Mouse (Mus musculus): ENCODE results near the gene Kcnk16.

Kcnk16 gene

DNA sequence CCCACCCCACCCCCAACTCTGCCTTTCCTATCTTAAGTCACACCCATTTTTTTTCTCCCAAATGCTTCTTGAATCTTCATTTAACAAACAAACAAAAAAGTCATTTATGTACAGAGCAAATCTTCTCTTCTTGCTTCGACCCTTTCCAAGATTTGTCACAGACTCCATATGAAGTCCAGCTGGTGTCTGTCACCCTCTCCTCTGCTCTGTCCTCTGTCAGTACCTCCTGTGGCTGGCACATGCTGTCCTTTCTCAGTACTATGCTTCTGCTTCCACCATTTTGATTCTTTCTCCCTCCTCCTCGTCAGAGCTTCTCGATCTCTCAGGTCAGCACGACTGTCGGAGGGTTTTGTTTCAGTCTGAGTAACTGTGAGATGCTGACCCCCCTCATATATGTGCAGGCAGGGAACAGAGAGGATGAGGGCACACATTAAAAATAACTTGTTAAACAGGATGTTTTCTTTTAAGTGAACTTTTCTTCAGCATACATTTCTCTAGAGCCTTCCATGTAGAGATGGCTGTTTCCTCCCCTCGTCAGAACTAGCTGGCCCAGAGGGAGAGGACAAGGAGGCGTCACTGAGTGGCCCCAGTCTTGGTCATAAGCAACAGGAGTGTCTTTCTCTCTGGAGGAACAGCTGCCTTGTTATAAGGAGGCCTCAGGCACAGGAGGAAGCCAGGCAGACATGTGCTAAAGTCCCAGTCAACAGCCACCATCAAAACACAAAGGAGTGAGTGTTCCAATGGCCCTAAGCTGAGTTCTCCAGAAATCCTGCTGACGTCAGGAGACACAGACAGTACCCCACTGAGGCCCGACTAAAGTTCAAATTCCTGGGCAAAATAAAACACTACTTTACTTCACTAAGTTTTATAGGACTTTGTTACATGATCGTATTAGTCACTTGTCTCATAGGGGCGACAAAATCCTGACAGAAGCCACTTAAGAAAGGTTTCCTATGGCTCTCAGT, 35.7 kb downstream of the Kcnk16 start:
- in situ Hi-C loops (cut with MboI, MseI) = no loop called here

GRCm38 (mm10) chr14:20230063-20230491, 38.9 kb downstream of the Kcnk16 start:
- in situ Hi-C loops (cut with MboI, MseI) = no loop called here

DNA sequence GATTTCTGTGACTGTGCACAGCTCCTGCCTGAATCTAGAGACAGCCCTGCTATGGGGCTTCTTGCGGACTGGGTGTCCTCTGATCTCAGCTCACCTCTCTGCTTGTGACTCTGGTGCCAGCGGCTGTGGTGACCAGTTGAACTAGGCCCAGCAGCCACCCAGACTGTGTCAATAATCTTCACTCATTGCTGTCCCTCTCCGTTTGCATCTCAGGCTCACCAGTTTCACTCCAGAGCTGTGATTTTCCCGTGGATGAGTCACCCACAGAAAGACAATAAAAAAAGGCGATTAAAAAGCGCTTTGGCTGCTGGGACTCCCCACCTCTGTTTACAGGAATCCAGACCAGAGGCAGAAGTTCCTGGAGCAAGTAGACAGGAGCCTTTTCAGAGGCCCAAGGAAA, 39.6 kb downstream of the Kcnk16 start:
- in situ Hi-C loops (cut with MboI, MseI) = no loop called here

DNA sequence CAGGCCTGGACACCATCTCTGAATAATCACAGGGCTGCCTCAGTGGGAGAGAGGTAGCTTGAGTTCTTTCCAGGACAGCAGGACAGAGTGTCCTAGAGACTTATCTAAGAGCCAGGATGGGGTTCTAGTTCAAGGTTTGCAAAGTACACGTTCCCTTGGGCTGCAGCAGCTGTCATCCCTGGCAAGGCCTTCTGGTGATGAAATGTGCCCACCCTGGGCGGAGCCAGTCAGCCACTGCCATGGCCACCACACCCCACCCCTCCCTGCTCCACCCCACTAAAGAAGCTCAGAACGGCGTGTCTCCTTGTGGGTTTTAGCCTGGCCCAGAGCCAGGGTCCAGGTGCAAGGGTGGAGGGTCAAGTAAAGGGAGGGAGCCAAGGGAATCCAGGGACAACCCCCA, 40.7 kb downstream of the Kcnk16 start:
- in situ Hi-C loops (cut with MboI, MseI) = no loop called here

- in situ Hi-C loops (cut with MboI, MseI) = no loop called here
Observed at GRCm38 (mm10) chr14:20226982-20227381, 42.0 kb downstream of the Kcnk16 start.

- in situ Hi-C loops (cut with MboI, MseI) = no loop called here
Observed at GRCm38 (mm10) chr14:20226488-20226887, 42.5 kb downstream of the Kcnk16 start.

- in situ Hi-C loops (cut with MboI, MseI) = no loop called here
Observed at GRCm38 (mm10) chr14:20225525-20225924, 43.5 kb downstream of the Kcnk16 start.

GRCm38 (mm10) chr14:20224576-20225218, 44.3 kb downstream of the Kcnk16 start:
- in situ Hi-C loops (cut with MboI, MseI) = no loop called here

GRCm38 (mm10) chr14:20224163-20224562, 44.8 kb downstream of the Kcnk16 start:
- in situ Hi-C loops (cut with MboI, MseI) = no loop called here

DNA sequence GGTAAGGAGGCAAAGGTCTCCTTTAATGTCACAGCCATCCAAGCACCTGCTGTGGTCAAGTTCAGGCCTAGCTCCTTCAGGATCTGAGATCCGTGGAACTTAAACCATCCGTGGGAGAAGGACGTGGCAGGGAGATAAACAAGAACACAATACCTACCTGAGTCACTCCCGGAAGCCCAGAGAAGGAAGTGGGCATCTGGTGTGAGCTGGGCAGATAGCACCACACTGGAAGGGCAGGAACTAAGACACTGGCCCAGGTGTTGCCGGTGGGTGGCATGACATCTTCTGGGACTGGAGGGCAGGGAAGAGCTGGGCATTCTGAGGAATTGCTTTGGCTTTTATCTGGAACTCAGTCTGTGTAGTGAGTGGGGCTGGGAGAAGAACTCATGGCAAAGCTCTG, 45.7 kb downstream of the Kcnk16 start:
- in situ Hi-C loops (cut with MboI, MseI) = no loop called here

GRCm38 (mm10) chr14:20221083-20221482, 47.9 kb downstream of the Kcnk16 start:
- in situ Hi-C loops (cut with MboI, MseI) = no loop called here

DNA sequence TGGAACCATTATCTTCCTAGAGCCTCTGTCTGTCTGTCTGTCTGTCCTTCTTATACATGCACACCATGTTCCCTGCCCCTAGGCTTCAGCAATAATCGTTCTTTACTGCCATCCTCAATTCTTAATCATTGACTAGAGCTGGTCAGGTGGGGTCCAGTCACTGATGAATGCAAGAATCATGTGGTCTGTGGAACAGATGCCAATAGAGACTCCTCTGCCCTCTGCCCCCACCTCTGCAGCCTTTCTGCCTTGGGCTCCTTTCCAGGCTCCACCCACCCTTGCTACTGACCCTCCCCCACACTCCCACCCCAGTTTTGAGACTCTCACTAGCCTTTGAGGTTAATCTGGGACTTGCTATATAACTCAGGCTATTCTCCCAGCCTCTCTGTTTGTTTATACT, 49.1 kb downstream of the Kcnk16 start:
- in situ Hi-C loops (cut with MboI, MseI) = no loop called here

GRCm38 (mm10) chr14:20217299-20217864, 51.6 kb downstream of the Kcnk16 start:
- in situ Hi-C loops (cut with MboI, MseI) = no loop called here

DNA sequence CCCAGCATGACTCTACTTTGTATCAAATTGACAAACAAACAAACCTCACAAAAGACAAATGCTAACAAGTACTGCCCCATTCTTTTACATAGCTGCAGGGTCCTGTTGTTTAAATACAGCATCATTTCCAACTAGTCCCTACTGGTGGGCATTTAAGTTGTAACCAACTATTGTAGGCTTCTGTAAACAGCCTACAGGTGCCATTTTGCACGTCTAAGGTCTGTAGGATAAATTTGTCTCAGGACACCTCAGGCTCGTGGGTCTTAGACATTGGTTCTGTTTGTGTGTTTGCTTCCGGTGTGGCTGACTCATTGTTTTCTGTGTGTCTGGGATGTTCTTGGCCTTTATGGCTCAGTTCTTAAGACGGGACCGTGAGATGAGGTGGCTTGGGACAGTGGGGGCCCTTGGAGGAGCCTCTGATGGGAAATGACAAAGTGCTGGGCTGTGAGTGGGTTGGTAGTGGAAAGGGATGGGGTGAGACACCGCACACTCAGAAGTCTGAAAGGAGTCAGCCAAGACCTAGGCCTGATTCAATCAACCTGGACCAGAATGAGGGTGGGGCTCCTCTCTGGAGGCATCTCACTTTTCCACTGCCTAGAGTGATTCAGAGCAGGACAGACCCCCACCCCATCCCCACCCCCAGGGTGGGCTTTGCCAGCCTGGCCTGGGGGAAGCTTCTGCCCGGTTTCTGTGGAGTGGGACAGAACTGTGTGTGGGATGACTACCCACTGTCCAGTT, 52.3 kb downstream of the Kcnk16 start:
- in situ Hi-C loops (cut with MboI, MseI) = no loop called here

- in situ Hi-C loops (cut with MboI, MseI) = no loop called here
Observed at GRCm38 (mm10) chr14:20215826-20216225, 53.2 kb downstream of the Kcnk16 start.

- in situ Hi-C loops (cut with MboI, MseI) = no loop called here
Observed at GRCm38 (mm10) chr14:20214125-20214524, 54.9 kb downstream of the Kcnk16 start.

GRCm38 (mm10) chr14:20211754-20212601, 57.0 kb downstream of the Kcnk16 start:
- in situ Hi-C loops (cut with MboI, MseI) = no loop called here
